Mouse (Mus musculus) lung, postnatal 0 days (tissue): Measurements from ENCODE around the gene Gdpd5.

Source experiments
- CTCF ChIP-seq: IDR thresholded peaks from 2 replicates; pipeline ENCODE4 v1.5.1; 2016; ENCODE audit warnings: antibody characterized with exemption, mild to moderate bottlenecking
- EP300 ChIP-seq: IDR thresholded peaks from 2 replicates; pipeline ENCODE4 v1.6.1; 2016; ENCODE audit warnings: antibody characterized with exemption, mild to moderate bottlenecking, control low read depth

DNA sequence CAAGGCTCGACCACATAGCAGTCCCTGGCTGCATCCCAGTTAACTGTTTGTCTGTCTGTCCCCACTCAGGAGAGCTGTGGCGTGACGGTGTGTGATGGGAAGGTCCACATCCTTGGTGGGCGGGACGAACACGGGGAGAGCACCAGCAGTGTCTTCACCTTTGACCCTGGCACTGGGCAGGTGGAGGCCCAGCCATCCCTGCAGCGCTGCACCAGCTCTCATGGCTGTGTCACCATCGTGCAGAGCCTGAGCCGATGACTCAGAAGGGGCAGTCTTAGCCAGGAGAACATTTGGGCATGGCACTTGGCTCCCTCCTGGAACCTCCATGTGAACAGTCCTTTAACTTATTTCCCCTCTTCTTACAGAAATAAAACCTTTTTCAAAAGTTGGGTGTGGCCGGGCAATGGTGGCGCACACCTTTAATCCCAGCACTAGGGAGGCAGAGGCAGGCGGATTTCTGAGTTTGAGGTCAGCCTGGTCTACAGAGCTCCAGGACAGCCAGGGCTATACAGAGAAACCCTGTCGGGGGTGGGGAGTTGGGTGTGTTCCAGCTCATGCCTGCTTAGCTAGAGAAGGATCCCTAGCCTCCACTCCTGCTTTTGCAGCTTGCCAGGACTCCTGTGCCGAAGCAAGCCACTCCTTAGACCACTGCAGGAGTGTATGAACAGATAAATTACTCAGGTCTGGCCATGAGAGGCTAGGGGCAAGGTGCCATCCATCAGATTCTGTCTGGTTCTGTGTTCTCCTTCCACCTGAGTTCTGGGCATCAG, 92.6 kb downstream of the Gdpd5 start:
- TF ChIP-seq EP300: no peak
- TF ChIP-seq CTCF: no peak
